Mouse (Mus musculus): ENCODE results near the gene Map3k1.

- TF ChIP-seq POLR2A (IDR thresholded peaks at IDR 0.05; ENCODE audit: borderline replicate concordance, low read depth, low read length): no peak
- no peak for TF ChIP-seq CTCF (IDR thresholded peaks at IDR 0.05; ENCODE audit: low read depth, low read length)
Observed at GRCm38 (mm10) chr13:111802271-111802665, 6.5 kb downstream of the Map3k1 start.

All from bone marrow macrophage, adult 2 months (primary cell).